Mouse (Mus musculus): ENCODE results near the gene Ccdc17.

Ccdc17 gene

GRCm38 (mm10) chr4:116645624-116646023 lies 49.2 kb downstream of the Ccdc17 start:
- DNase-seq: no peak

GRCm38 (mm10) chr4:116649411-116649810 lies 53.0 kb downstream of the Ccdc17 start:
- no peak for DNase-seq

Measured in liver (tissue).